Mouse (Mus musculus): ENCODE measurements around the gene Cenpi. TPM values are rescaled to one million over a fixed set of nuclear protein-coding genes. Genes with fewer than 3 reads are reported as not detected.

Gene Cenpi
- polyA plus RNA-seq, 1 experiment from 2014 or later: 46.1 TPM

GRCm38 (mm10) chrX:134285791-134286190 lies 22.1 kb upstream of the Cenpi start:
- H3K27ac ChIP-seq (ENCODE audit: low read depth): no peak overlapping the region
- no peak for ATAC-seq (ENCODE audit: insufficient read depth)
- no peaks in the 10 kb centered on the region for H3K27me3 ChIP-seq (ENCODE audit: insufficient read depth, low read length)
- WGBS: 49% methylated on average over 4 of the region's 4 CpGs
- H3K9ac ChIP-seq: no peak overlapping the region
- TF ChIP-seq CTCF (IDR thresholded peaks at IDR 0.05; ENCODE audit: low read depth): no peak
- DNase-seq: no peak
- no peaks in the 10 kb centered on the region for H3K9me3 ChIP-seq (ENCODE audit: low read depth, low read length)
- H3K4me2 ChIP-seq: no peak overlapping the region
- no peak overlapping the region for H3K4me3 ChIP-seq (ENCODE audit: low read depth, low read length)
- H3K36me3 ChIP-seq (ENCODE audit: insufficient read depth): no peaks in the 10 kb centered on the region
- H3K4me1 ChIP-seq (ENCODE audit: insufficient read depth): no peaks in the 10 kb centered on the region

GRCm38 (mm10) chrX:134287305-134287704 lies 20.6 kb upstream of the Cenpi start:
- no peak for TF ChIP-seq CTCF (IDR thresholded peaks at IDR 0.05; ENCODE audit: low read depth)
- no peaks in the 10 kb centered on the region for H3K36me3 ChIP-seq (ENCODE audit: insufficient read depth)
- no peak overlapping the region for H3K27ac ChIP-seq (ENCODE audit: low read depth)
- H3K9me3 ChIP-seq (ENCODE audit: low read depth, low read length): no peaks in the 10 kb centered on the region
- WGBS: 92% methylated on average over 2 of the region's 2 CpGs
- no peaks in the 10 kb centered on the region for H3K27me3 ChIP-seq (ENCODE audit: insufficient read depth, low read length)
- DNase-seq (no peak), ATAC-seq (ENCODE audit: insufficient read depth) (no peak)
- H3K4me1 ChIP-seq (ENCODE audit: insufficient read depth): no peaks in the 10 kb centered on the region
- H3K9ac ChIP-seq: no peak overlapping the region
- no peak overlapping the region for H3K4me2 ChIP-seq
- no peak overlapping the region for H3K4me3 ChIP-seq (ENCODE audit: low read depth, low read length)

GRCm38 (mm10) chrX:134296301-134296700 lies 11.6 kb upstream of the Cenpi start:
- H3K4me1 ChIP-seq (ENCODE audit: insufficient read depth): no peaks in the 10 kb centered on the region
- peak overlapping the region; percentile 62 for H3K4me2 ChIP-seq
- peak; percentile 1 for DNase-seq
- peak overlapping the region; percentile 38 for H3K4me3 ChIP-seq (ENCODE audit: low read depth, low read length)
- H3K9me3 ChIP-seq (ENCODE audit: low read depth, low read length): no peaks in the 10 kb centered on the region
- no peaks in the 10 kb centered on the region for H3K36me3 ChIP-seq (ENCODE audit: insufficient read depth)
- ATAC-seq (ENCODE audit: insufficient read depth): peak; percentile 48; the same call in 1 of the 2 replicates
- H3K27ac ChIP-seq (ENCODE audit: low read depth): no peak overlapping the region
- no peak for TF ChIP-seq CTCF (IDR thresholded peaks at IDR 0.05; ENCODE audit: low read depth)
- H3K9ac ChIP-seq: no peak overlapping the region; the same call in 1 of the 2 replicates
- H3K27me3 ChIP-seq (ENCODE audit: insufficient read depth, low read length): 0 out of 2 replicates have a peak, but pooled peaks cover 3% of the 10 kb centered on the region
- WGBS: 19% methylated on average over 9 of the region's 9 CpGs

GRCm38 (mm10) chrX:134296737-134297136 lies 11.1 kb upstream of the Cenpi start:
- Histone ChIP-seq H3K9ac (no peak overlapping the region; the same call in 1 of the 2 replicates), H3K36me3 (ENCODE audit: insufficient read depth) (no peaks in the 10 kb centered on the region), H3K27ac (ENCODE audit: low read depth) (no peak overlapping the region), H3K4me2 (peak overlapping the region; percentile 62), H3K9me3 (ENCODE audit: low read depth, low read length) (no peaks in the 10 kb centered on the region), H3K4me3 (ENCODE audit: low read depth, low read length) (peak overlapping the region; percentile 38), H3K4me1 (ENCODE audit: insufficient read depth) (no peaks in the 10 kb centered on the region), H3K27me3 (ENCODE audit: insufficient read depth, low read length) (0 out of 2 replicates have a peak, but pooled peaks cover 3% of the 10 kb centered on the region)
- peak; percentile 52 for ATAC-seq (ENCODE audit: insufficient read depth)
- peak; percentile 2 for DNase-seq
- no peak for TF ChIP-seq CTCF (IDR thresholded peaks at IDR 0.05; ENCODE audit: low read depth)
- WGBS: 21% methylated on average over 7 of the region's 7 CpGs

- Histone ChIP-seq H3K27me3 (ENCODE audit: insufficient read depth, low read length) (0 out of 2 replicates have a peak, but pooled peaks cover 3% of the 10 kb centered on the region), H3K27ac (ENCODE audit: low read depth) (no peak overlapping the region), H3K9ac (no peak overlapping the region), H3K4me1 (ENCODE audit: insufficient read depth) (no peaks in the 10 kb centered on the region), H3K9me3 (ENCODE audit: low read depth, low read length) (no peaks in the 10 kb centered on the region), H3K4me3 (ENCODE audit: low read depth, low read length) (no peak overlapping the region), H3K36me3 (ENCODE audit: insufficient read depth) (no peaks in the 10 kb centered on the region), H3K4me2 (peak overlapping the region; percentile 62)
- ATAC-seq (ENCODE audit: insufficient read depth): no peak
- TF ChIP-seq CTCF (IDR thresholded peaks at IDR 0.05; ENCODE audit: low read depth): no peak
- WGBS: 46% methylated on average over 4 of the region's 4 CpGs
- no peak for DNase-seq
These were observed 10.7 kb upstream of the Cenpi start for GRCm38 (mm10) chrX:134297195-134297594.

GRCm38 (mm10) chrX:134300219-134300618 lies 7.7 kb upstream of the Cenpi start:
- ATAC-seq (ENCODE audit: insufficient read depth) (no peak), DNase-seq (no peak)
- H3K4me1 ChIP-seq (ENCODE audit: insufficient read depth): no peaks in the 10 kb centered on the region
- no peaks in the 10 kb centered on the region for H3K9me3 ChIP-seq (ENCODE audit: low read depth, low read length)
- no peaks in the 10 kb centered on the region for H3K36me3 ChIP-seq (ENCODE audit: insufficient read depth)
- H3K4me3 ChIP-seq (ENCODE audit: low read depth, low read length): no peak overlapping the region
- H3K4me2 ChIP-seq: no peak overlapping the region
- 63% methylated on average over 5 of the region's 5 CpGs for WGBS
- H3K27me3 ChIP-seq (ENCODE audit: insufficient read depth, low read length): no peaks in the 10 kb centered on the region
- no peak overlapping the region for H3K27ac ChIP-seq (ENCODE audit: low read depth)
- no peak overlapping the region for H3K9ac ChIP-seq
- no peak for TF ChIP-seq CTCF (IDR thresholded peaks at IDR 0.05; ENCODE audit: low read depth)

GRCm38 (mm10) chrX:134303287-134303686 lies 4.6 kb upstream of the Cenpi start:
- Histone ChIP-seq H3K36me3 (ENCODE audit: insufficient read depth) (no peaks in the 10 kb centered on the region), H3K4me1 (ENCODE audit: insufficient read depth) (no peaks in the 10 kb centered on the region), H3K9me3 (ENCODE audit: low read depth, low read length) (no peaks in the 10 kb centered on the region), H3K4me2 (no peak overlapping the region), H3K9ac (no peak overlapping the region), H3K4me3 (ENCODE audit: low read depth, low read length) (no peak overlapping the region), H3K27me3 (ENCODE audit: insufficient read depth, low read length) (no peaks in the 10 kb centered on the region), H3K27ac (ENCODE audit: low read depth) (no peak overlapping the region)
- ATAC-seq (ENCODE audit: insufficient read depth): no peak
- TF ChIP-seq CTCF (IDR thresholded peaks at IDR 0.05; ENCODE audit: low read depth): no peak
- 64% methylated on average over 1 of the region's 1 CpGs for WGBS
- no peak for DNase-seq
